Mouse (Mus musculus) adrenal gland, postnatal 25 days (tissue): ENCODE measurements around the gene Rnf144b. TPM values are rescaled to one million over a fixed set of nuclear protein-coding genes. Genes with fewer than 3 reads are reported as not detected.
A peak's percentile ranks its signal among the peaks of the same experiment; 100 is the strongest.

Source experiments
- DNase-seq: peaks from one replicate; pipeline ENCODE4 v3.0.0; 2021; ENCODE audit warnings: mixed read lengths
- total RNA-seq: library from RNA; stranded (reverse); gene quantifications from 2 replicates; pipeline ENCODE4 v1.2.3, GENCODE M21; 2021

The Rnf144b gene
- total RNA-seq, 1 experiment from 2014 or later: 3.9 TPM

DNA sequence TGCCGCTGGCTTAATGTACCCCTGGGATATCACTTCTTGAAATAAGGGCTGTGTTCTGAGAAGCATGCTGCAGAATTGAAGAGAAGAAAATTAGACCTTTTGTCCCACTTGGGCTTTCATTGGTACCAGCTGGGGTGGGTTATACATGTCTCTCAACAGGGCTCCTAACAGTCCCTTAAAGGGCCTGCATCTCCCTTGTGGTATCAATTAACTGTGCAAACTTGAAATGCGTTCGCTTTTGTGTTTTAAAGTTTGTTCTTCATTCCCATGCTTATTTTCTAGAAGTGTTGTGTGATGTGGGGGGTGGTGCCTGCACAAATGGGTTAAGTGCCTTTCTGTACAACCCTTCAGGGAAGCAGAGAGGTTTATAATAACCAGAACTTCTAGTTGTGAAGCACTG is 145.8 kb downstream of the Rnf144b start:
- no peak for DNase-seq

DNA sequence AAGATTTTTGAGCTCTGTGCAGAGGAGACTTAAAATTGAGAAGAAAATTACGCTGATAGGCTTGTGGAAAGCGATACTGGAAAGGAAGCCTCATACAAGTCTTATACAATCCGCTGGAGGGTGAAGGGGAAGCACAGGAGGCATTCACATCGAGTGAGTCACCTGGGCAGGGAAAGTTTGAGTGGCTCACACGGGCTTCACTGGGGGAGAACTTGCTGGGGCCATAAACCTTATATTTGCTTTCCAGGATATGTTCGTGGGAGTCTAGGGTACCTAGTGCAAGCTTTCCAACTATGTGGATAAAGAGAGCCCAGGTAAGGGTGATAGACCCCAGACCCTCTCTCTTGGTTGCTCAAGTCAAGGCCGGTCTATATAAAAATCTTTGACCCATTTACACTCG is 150.5 kb downstream of the Rnf144b start:
- no peak for DNase-seq

DNA sequence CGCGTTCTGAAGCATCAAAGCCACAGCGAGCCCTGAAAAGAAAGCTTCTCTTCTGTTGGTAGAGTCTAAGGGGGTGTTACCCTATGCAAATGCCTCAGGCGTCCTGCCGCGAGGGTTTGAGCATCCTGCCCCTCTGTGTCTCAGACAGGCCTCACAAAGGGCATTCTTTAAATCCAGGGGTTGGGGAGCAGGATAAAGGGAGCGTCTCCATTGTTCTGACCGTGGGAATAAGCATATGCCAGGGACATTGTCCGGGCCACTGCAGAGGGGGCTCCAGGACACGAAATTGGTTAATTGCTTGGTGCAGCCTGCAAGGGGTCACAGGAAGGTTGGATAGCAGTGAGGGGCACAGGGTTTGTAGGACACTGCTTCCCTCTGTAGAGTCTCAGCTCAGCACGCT is 151.0 kb downstream of the Rnf144b start:
- no peak for DNase-seq

DNA sequence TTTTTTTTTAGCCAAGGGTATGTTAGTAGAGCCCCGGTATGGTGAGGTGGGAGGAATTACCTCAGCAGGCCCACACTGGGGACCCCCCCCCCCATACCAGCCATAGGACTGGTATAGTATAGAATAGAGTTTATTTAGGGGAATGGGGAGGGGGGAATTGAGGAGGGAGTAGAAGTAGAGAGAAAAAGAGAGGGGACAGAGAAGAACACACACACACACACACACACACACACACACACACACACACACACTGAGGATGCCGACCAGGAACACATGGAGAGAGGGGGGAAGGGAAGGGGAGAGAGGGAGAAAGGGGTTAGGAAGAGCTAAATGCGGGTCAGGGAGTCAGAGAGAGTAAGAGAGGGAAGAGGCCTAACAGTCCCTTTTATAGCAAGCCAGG is 151.7 kb downstream of the Rnf144b start:
- DNase-seq: no peak

DNA sequence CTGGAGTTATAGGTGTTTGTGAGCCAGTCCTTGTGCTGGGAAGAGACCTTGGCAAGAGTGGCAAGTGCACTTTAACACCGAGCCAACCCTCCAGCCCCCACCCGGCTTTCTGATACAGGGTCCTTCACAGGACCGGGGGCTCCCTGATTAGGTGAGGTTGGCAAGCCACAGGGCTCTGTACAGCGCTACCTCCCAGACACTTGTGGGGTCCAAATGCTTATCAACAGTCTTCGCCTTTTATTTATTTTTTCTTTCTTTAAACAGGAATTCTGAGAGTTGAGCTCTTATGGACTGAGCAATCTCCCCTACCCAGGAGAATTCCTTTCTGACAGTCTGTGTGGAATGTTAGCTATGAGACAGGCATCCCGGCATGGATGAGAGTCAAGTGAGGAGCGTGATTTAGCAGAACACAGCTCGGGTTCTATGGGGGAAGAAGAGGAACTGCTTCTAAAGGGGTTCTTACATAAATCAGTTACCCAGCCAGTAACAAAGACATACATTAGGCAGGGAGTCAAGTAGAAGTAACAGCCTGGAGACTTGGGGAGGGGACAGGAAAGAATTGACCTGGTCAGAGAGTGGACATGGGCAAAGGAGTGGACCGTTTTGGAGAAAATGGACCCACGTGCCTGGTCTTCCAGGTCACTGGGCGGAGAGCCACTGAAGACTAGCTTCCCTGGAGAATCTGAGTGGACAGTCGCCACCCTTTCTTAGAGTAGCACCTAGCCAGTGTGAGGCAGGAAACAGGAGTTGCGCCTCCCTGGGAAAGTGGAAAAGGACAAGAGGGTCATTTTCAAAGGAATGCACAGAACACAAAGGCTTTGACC is 154.8 kb downstream of the Rnf144b start:
- peak; percentile 2 for DNase-seq

DNA sequence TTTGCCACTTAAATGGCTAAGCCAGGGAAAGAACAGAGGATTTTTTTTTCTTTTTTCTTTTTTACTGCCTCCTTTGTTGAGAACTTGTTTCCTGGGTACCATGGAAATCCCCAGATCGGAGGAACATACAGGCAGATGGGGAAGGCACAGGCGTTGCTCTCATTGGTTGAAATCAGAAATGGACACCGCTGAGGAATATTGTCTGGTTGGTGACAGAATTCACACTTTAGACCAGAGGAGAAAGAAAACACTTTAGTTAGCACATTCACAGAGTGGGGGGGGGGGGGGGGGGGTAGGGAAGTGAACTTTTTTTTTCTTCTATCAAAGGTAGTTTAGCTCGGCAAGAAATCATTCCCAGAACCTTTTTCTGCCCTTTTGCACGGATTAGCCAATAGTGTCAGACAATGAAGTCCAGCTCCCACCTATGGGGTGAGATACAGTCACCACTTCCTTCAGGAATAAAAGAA is 155.4 kb downstream of the Rnf144b start:
- no peak for DNase-seq

DNA sequence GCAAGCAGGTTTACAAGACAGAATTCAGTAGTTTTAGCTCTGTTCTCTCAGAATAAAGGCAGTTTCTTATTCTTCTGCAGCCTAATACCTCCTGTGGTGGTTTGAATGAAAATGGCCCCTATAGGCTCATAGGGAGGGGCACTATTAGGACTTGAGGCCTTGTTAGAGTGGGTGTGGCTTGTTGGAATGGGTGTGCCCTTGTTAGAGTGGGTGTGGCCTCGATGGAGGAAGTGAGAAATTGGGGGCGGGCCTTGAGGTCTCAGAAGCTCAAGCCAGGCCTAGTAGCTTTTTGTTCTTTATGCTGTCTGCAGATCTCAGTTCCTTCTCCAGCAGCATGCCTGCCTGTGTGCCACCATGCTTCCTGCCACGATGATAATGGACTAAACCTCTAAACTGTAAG is 159.8 kb downstream of the Rnf144b start:
- DNase-seq: no peak

DNA sequence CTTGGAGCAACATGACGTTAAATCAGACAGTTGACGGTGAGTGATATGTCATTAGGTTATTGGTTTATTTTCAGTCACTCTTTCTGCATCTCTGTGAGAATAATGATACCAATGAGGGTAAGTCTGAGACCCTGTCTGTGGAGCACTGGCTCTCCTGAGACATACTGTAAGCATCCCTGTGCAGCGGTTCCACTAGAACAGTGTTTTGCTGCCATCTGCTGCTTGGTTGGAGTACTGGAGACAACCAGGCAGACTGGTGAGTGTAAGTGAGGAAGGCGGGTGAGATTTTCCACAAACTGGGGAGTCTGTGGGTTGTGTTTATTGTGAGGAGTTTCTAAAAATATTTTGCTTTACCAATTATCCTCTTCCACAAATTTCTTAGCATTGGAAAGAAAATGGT is 166.0 kb downstream of the Rnf144b start:
- peak; percentile 61 for DNase-seq

DNA sequence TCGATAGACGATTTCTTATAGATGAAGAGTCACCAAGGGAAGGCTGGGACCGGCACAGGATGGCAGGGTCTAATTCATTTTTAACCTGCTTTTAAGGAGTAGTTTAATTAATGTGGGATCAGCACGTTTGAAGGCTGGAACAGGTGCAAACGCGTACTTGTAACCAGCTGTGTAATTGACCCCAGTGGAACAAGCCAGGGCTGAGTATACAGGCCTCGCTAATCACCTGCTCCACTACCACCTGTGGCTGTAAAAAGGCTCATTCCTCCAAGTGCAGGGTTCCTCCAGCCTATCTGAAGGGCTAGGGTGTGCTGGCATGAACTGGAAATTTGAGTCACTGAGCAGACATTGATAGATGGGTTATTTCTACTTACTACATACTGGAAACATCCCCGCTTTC is 174.0 kb downstream of the Rnf144b start:
- no peak for DNase-seq

Other genes starting within 250 kb of the Rnf144b start
- gene Kif13a, start 192.8 kb upstream of the Rnf144b start, total RNA-seq: 27.4 and 41.8 TPM in 2 replicates
- gene Nhlrc1, start 107.8 kb upstream of the Rnf144b start, total RNA-seq: 5.8 and 6.0 TPM in 2 replicates
- gene Kdm1b, start 79.2 kb upstream of the Rnf144b start, total RNA-seq: 7.5 and 11.7 TPM in 2 replicates
- 9.2 and 10.8 TPM in 2 replicates for gene Tpmt, start 77.9 kb upstream of the Rnf144b start, total RNA-seq
- gene Dek, start 16.5 kb upstream of the Rnf144b start, total RNA-seq: 80.0 and 81.6 TPM in 2 replicates